Mouse (Mus musculus) ovary, postnatal 36 days (tissue): Measurements from ENCODE around the gene Abcc9.

Experiments
- DNase-seq: peaks from one replicate; pipeline ENCODE4 v3.0.0; 2022; ENCODE audit warnings: low spot score, mixed read lengths

Gene Abcc9

GRCm38 (mm10) chr6:142548377-142548776 lies 153.7 kb downstream of the Abcc9 start:
- DNase-seq, result no peak

- DNase-seq, result no peak
Measured at GRCm38 (mm10) chr6:142545132-142545531, 157.0 kb downstream of the Abcc9 start.

- no peak for DNase-seq
Measured at GRCm38 (mm10) chr6:142543648-142544047, 158.5 kb downstream of the Abcc9 start.

- DNase-seq, result no peak
Measured at GRCm38 (mm10) chr6:142542800-142543175, 159.3 kb downstream of the Abcc9 start.

GRCm38 (mm10) chr6:142542082-142542799 lies 159.9 kb downstream of the Abcc9 start:
- no peak for DNase-seq

GRCm38 (mm10) chr6:142540561-142541160 lies 161.5 kb downstream of the Abcc9 start:
- DNase-seq, result no peak

- no peak for DNase-seq
Measured at GRCm38 (mm10) chr6:142540131-142540530, 162.0 kb downstream of the Abcc9 start.

- peak; percentile 23 for DNase-seq
Measured at GRCm38 (mm10) chr6:142538503-142538902, 163.6 kb downstream of the Abcc9 start.
